14 mouse cellular contexts compared by ENCODE assay signal in genomic region chr1:35673524-35673923, GRCm38 (mm10).
"Had no signal": no experiment of that assay in that cellular context is flagged by ENCODE, and none has a peak within 500 bp of the region (broad histone marks: within the 10 kb centered on the region; RNA-seq: fewer than 3 reads in every experiment).

No protein-coding gene starts in this region.

- H3K9me3 ChIP-seq: limb, embryonic 15.5 days; liver, embryonic 13.5 days; lung, embryonic 15.5 days; megakaryocyte, embryonic 14.5 days; neural tube, embryonic 15.5 days had no signal

- ATAC-seq: liver, postnatal 0 days had no signal

- H3K36me3 ChIP-seq: limb, embryonic 15.5 days; liver, embryonic 13.5 days; lung, embryonic 15.5 days; midbrain, embryonic 12.5 days; neural tube, embryonic 15.5 days had no signal

- H3K27me3 ChIP-seq: limb, embryonic 15.5 days; liver, embryonic 13.5 days; lung, embryonic 15.5 days; megakaryocyte, embryonic 14.5 days; midbrain, embryonic 12.5 days; neural tube, embryonic 15.5 days had no signal

- H3K4me1 ChIP-seq: limb, embryonic 15.5 days; liver, embryonic 13.5 days; lung, embryonic 15.5 days; megakaryocyte, embryonic 14.5 days; midbrain, embryonic 12.5 days; neural tube, embryonic 15.5 days had no signal

- H3K9ac ChIP-seq: limb, embryonic 15.5 days; liver, embryonic 13.5 days; liver, postnatal 0 days; lung, embryonic 15.5 days; midbrain, embryonic 12.5 days; neural tube, embryonic 15.5 days had no signal

- H3K27ac ChIP-seq: left cerebral cortex, adult 2 months; limb, embryonic 15.5 days; liver, embryonic 13.5 days; lung, embryonic 15.5 days; macrophage; midbrain, embryonic 12.5 days; neural tube, embryonic 15.5 days; stomach, postnatal 0 days had no signal

- DNase-seq: kidney, postnatal 25 days; liver, embryonic 13.5 days; liver, postnatal 0 days; lung, postnatal 14 days; thymus, postnatal 14 days had no signal

- H3K4me3 ChIP-seq: left cerebral cortex, adult 2 months; limb, embryonic 15.5 days; liver, embryonic 13.5 days; lung, embryonic 15.5 days; megakaryocyte, embryonic 14.5 days; midbrain, embryonic 12.5 days; myocyte; neural tube, embryonic 15.5 days had no signal

- H3K4me2 ChIP-seq: limb, embryonic 15.5 days; liver, embryonic 13.5 days; lung, embryonic 15.5 days; midbrain, embryonic 12.5 days; neural tube, embryonic 15.5 days had no signal
